Mouse (Mus musculus): ENCODE data around the gene Inca1. TPM values are rescaled to one million over a fixed set of nuclear protein-coding genes. Genes with fewer than 3 reads are reported as not detected.
A peak's percentile ranks its signal among the peaks of the same experiment; 100 is the strongest.

Gene Inca1
- polyA plus RNA-seq, 1 experiment from 2014 or later: 1.3 TPM

- Histone ChIP-seq H3K4me2 (ENCODE audit: low read depth, low read length) (no peak overlapping the region), H3K4me1 (ENCODE audit: control insufficient read depth, insufficient read depth, low read length) (no peaks in the 10 kb centered on the region), H3K27me3 (ENCODE audit: control insufficient read depth, insufficient read depth, low read length) (no peaks in the 10 kb centered on the region), H3K27ac (ENCODE audit: low read length) (no peak overlapping the region), H3K9ac (ENCODE audit: low read length) (no peak overlapping the region), H3K9me3 (replicated peaks; ENCODE audit: control insufficient read depth, low read length) (no peaks in the 10 kb centered on the region), H3K4me3 (replicated peaks; ENCODE audit: low read length) (no peak overlapping the region), H3K36me3 (ENCODE audit: control insufficient read depth, insufficient read depth, low read length) (peaks cover 9% of the 10 kb centered on the region; the same call in 1 of the 2 replicates)
- 64% methylated on average over 6 of the region's 6 CpGs for WGBS
- no peak for ATAC-seq (ENCODE audit: insufficient read depth, low FRiP score)
Measured at GRCm38 (mm10) chr11:70713222-70713621, 13.3 kb upstream of the Inca1 start.

GRCm38 (mm10) chr11:70711026-70711425 is 11.1 kb upstream of the Inca1 start:
- no peak overlapping the region for H3K4me3 ChIP-seq (replicated peaks; ENCODE audit: low read length)
- H3K27ac ChIP-seq (ENCODE audit: low read length): no peak overlapping the region
- peaks cover 15% of the 10 kb centered on the region for H3K36me3 ChIP-seq (ENCODE audit: control insufficient read depth, insufficient read depth, low read length)
- no peaks in the 10 kb centered on the region for H3K9me3 ChIP-seq (replicated peaks; ENCODE audit: control insufficient read depth, low read length)
- H3K9ac ChIP-seq (ENCODE audit: low read length): no peak overlapping the region
- no peaks in the 10 kb centered on the region for H3K27me3 ChIP-seq (ENCODE audit: control insufficient read depth, insufficient read depth, low read length)
- ATAC-seq (ENCODE audit: insufficient read depth, low FRiP score): no peak
- H3K4me2 ChIP-seq (ENCODE audit: low read depth, low read length): no peak overlapping the region
- 93% methylated on average over 10 of the region's 10 CpGs for WGBS
- H3K4me1 ChIP-seq (ENCODE audit: control insufficient read depth, insufficient read depth, low read length): no peaks in the 10 kb centered on the region

DNA sequence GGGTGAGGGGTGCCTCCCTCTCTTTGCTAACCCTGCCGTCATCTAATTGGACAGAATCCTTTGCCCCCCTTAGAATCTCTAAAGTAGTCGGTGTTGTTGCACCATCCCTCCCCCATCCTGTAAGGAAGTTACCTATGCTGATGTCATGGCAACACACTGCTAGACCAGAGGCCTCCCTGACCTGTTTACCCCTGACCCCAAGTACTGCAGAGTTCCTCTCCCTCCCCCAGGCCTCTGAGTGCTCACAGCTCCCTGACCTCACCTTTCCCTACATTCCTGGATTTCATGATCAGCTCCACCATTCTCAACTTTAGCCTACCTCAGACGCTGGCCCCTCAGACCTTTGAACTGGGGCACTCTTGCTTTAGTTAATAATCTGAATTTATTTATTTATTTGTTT is 6.2 kb upstream of the Inca1 start:
- Histone ChIP-seq H3K4me1 (ENCODE audit: control insufficient read depth, insufficient read depth, low read length) (peaks cover 17% of the 10 kb centered on the region), H3K9ac (ENCODE audit: low read length) (no peak overlapping the region), H3K9me3 (replicated peaks; ENCODE audit: control insufficient read depth, low read length) (no peaks in the 10 kb centered on the region), H3K4me3 (replicated peaks; ENCODE audit: low read length) (no peak overlapping the region), H3K36me3 (ENCODE audit: control insufficient read depth, insufficient read depth, low read length) (peaks cover 14% of the 10 kb centered on the region), H3K27ac (ENCODE audit: low read length) (no peak overlapping the region), H3K4me2 (ENCODE audit: low read depth, low read length) (no peak overlapping the region), H3K27me3 (ENCODE audit: control insufficient read depth, insufficient read depth, low read length) (no peaks in the 10 kb centered on the region)
- ATAC-seq (ENCODE audit: insufficient read depth, low FRiP score): no peak
- 65% methylated on average over 3 of the region's 3 CpGs for WGBS

GRCm38 (mm10) chr11:70702781-70703180 is 2.8 kb upstream of the Inca1 start:
- Histone ChIP-seq H3K9ac (ENCODE audit: low read length) (peak overlapping the region; percentile 61; the same call in 1 of the 2 replicates), H3K4me1 (ENCODE audit: control insufficient read depth, insufficient read depth, low read length) (peaks cover 22% of the 10 kb centered on the region), H3K27ac (ENCODE audit: low read length) (no peak overlapping the region), H3K9me3 (replicated peaks; ENCODE audit: control insufficient read depth, low read length) (no peaks in the 10 kb centered on the region), H3K27me3 (ENCODE audit: control insufficient read depth, insufficient read depth, low read length) (no peaks in the 10 kb centered on the region), H3K4me2 (ENCODE audit: low read depth, low read length) (no peak overlapping the region), H3K36me3 (ENCODE audit: control insufficient read depth, insufficient read depth, low read length) (peaks cover 9% of the 10 kb centered on the region; the same call in 1 of the 2 replicates), H3K4me3 (replicated peaks; ENCODE audit: low read length) (no peak overlapping the region)
- WGBS: 69% methylated on average over 6 of the region's 6 CpGs
- no peak for ATAC-seq (ENCODE audit: insufficient read depth, low FRiP score)

DNA sequence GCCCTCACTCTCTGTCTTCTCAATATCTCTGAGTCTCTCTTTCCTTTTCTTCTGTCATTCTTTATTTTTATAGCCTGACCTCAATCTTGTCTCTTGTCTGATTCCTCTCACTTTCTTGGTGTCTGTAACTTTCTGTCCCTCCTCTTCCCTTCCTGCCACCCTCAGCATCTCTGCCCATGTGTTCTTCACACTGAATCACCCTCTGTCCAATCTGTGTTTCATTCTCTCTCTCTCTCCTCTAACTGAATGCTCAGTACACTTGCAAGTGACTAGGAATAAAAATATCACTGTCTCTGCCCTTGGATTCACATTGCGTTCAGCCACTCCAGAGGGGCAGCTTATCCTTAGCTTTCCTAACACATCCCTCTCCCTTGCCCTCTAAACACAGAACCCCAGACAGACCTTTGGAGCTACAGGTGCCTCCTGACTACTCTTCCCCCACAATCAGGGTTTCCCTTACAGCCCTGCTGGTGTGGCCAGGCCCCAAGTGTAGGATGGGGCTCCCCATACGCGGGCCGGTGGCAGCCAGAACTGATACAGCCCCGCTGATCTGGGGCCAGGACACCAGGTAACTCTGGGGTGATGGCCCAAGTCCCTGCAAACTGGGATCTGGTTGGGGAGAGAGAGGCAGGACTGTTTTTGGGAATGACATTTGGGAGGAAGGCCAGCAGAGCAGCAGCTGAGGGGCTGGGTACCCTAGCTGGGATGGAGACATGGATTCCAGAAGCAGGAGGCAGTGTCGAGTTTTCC is 2.2 kb upstream of the Inca1 start:
- Histone ChIP-seq H3K27me3 (ENCODE audit: control insufficient read depth, insufficient read depth, low read length) (no peaks in the 10 kb centered on the region), H3K4me1 (ENCODE audit: control insufficient read depth, insufficient read depth, low read length) (peaks cover 22% of the 10 kb centered on the region), H3K9ac (ENCODE audit: low read length) (peak overlapping the region; percentile 61), H3K9me3 (replicated peaks; ENCODE audit: control insufficient read depth, low read length) (no peaks in the 10 kb centered on the region), H3K36me3 (ENCODE audit: control insufficient read depth, insufficient read depth, low read length) (peaks cover 8% of the 10 kb centered on the region; the same call in 1 of the 2 replicates), H3K4me2 (ENCODE audit: low read depth, low read length) (peak overlapping the region; percentile 66), H3K27ac (ENCODE audit: low read length) (0 out of 2 replicates have a peak overlapping the region, but pooled peaks have one; percentile 98), H3K4me3 (replicated peaks; ENCODE audit: low read length) (peak overlapping the region; percentile 95)
- no peak for ATAC-seq (ENCODE audit: insufficient read depth, low FRiP score)
- 78% methylated on average over 6 of the region's 6 CpGs for WGBS

DNA sequence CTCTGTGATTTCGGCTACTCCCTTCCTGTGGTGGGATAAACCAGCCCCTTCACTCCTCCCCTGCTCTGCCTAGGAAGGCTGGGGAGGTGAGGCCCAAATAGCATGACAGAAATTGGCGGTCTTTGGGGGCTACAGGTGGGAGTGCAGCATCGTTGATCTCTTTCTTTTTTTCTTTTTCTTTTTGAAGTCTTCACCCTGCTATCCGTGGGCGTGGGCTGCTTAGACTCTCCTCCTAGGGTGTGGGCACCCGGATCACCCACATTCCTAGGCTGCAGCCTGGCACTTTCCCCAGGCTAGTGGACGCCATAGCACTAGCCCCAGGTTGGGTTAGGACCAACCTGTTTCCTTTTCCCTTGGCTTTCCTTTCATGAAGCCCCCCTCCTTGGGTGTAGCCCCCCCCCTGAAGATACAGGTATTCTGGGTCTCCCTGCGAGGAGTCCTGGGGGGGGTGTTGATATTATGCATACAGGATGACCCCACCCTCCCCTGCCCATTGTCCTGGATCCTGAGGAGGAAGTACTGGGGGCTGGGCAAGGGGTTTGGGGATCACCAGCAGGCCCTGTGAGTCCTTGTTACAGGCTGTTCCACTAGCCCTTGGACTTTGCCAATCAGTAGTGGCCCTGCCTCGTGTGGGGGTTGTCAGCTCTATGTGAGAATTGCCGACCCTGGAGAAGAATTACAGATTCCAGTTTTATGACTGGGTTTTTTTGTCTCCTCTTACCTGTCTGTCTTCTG is 1.4 kb upstream of the Inca1 start:
- Histone ChIP-seq H3K27ac (ENCODE audit: low read length) (peak overlapping the region; percentile 98; the same call in 1 of the 2 replicates), H3K9ac (ENCODE audit: low read length) (peak overlapping the region; percentile 95)
- no peak for ATAC-seq (ENCODE audit: insufficient read depth, low FRiP score)

DNA sequence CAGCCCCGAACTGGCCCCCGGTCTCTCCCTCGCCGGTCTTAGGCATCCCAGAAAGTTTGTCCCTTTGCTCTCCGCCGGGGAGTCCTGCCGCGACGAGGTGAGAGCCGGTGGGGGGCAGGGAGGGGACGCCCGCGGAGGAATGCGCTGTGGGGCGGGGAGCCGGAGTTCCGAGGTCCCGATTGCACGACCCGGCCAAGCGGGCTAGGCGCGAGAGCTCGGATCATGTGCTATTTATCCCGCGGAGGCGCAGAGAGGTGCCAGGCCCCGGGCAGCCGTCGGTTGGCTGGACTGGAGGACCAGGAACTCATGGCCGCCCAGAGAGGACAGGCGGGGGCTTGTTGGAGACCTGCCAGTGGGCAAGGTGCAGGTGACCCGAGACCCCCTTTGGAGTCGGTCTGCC is 658 bp upstream of the Inca1 start:
- Histone ChIP-seq H3K27me3 (ENCODE audit: control insufficient read depth, insufficient read depth, low read length) (no peaks in the 10 kb centered on the region), H3K4me2 (ENCODE audit: low read depth, low read length) (peak overlapping the region; percentile 66)

More for the DNA sequence above, 1.4 kb upstream of the Inca1 start:
- peak overlapping the region; percentile 66 for H3K4me2 ChIP-seq (ENCODE audit: low read depth, low read length)
- WGBS: 8% methylated on average over 10 of the region's 10 CpGs
- H3K9me3 ChIP-seq (replicated peaks; ENCODE audit: control insufficient read depth, low read length): no peaks in the 10 kb centered on the region
- peaks cover 22% of the 10 kb centered on the region for H3K4me1 ChIP-seq (ENCODE audit: control insufficient read depth, insufficient read depth, low read length)
- no peaks in the 10 kb centered on the region for H3K27me3 ChIP-seq (ENCODE audit: control insufficient read depth, insufficient read depth, low read length)
- 0 out of 2 replicates have a peak, but pooled peaks cover 4% of the 10 kb centered on the region for H3K36me3 ChIP-seq (ENCODE audit: control insufficient read depth, insufficient read depth, low read length)
- H3K4me3 ChIP-seq (replicated peaks; ENCODE audit: low read length): peak overlapping the region; percentile 95

DNA sequence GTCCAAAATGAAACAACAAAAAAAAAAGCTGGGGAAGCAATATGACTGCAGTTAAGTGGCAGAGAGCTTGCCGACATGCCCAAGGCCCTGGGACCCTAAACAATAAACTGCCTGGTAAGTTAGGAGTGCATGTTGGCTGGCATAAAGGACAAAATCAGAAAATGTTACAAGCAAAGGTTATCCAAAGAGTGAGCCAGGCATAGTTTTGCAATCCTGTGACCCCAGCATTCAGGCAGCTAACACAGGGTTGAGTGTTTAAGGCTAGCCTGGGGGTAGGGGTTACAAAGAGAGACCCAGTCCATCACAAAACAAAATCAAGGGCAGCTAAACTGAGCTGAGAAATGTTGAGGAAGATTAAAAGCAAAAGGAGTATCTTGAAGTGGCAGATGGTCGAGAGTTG is 904 bp downstream of the Inca1 start:
- no peaks in the 10 kb centered on the region for H3K27me3 ChIP-seq (ENCODE audit: control insufficient read depth, insufficient read depth, low read length)
- no peak overlapping the region for H3K27ac ChIP-seq (ENCODE audit: low read length)
- no peaks in the 10 kb centered on the region for H3K9me3 ChIP-seq (replicated peaks; ENCODE audit: control insufficient read depth, low read length)
- ATAC-seq (ENCODE audit: insufficient read depth, low FRiP score): no peak
- H3K4me2 ChIP-seq (ENCODE audit: low read depth, low read length): no peak overlapping the region
- H3K9ac ChIP-seq (ENCODE audit: low read length): no peak overlapping the region
- 86% methylated on average over 2 of the region's 2 CpGs for WGBS
- H3K4me1 ChIP-seq (ENCODE audit: control insufficient read depth, insufficient read depth, low read length): peaks cover 22% of the 10 kb centered on the region
- H3K36me3 ChIP-seq (ENCODE audit: control insufficient read depth, insufficient read depth, low read length): no peaks in the 10 kb centered on the region
- H3K4me3 ChIP-seq (replicated peaks; ENCODE audit: low read length): no peak overlapping the region

More for the DNA sequence above, 658 bp upstream of the Inca1 start:
- peak overlapping the region; percentile 95 for H3K9ac ChIP-seq (ENCODE audit: low read length)
- H3K27ac ChIP-seq (ENCODE audit: low read length): peak overlapping the region; percentile 98
- H3K4me3 ChIP-seq (replicated peaks; ENCODE audit: low read length): peak overlapping the region; percentile 95
- ATAC-seq (ENCODE audit: insufficient read depth, low FRiP score): peak; percentile 52
- H3K4me1 ChIP-seq (ENCODE audit: control insufficient read depth, insufficient read depth, low read length): peaks cover 22% of the 10 kb centered on the region
- WGBS: under 1% methylated on average over 34 of the region's 34 CpGs
- H3K36me3 ChIP-seq (ENCODE audit: control insufficient read depth, insufficient read depth, low read length): no peaks in the 10 kb centered on the region
- H3K9me3 ChIP-seq (replicated peaks; ENCODE audit: control insufficient read depth, low read length): no peaks in the 10 kb centered on the region

DNA sequence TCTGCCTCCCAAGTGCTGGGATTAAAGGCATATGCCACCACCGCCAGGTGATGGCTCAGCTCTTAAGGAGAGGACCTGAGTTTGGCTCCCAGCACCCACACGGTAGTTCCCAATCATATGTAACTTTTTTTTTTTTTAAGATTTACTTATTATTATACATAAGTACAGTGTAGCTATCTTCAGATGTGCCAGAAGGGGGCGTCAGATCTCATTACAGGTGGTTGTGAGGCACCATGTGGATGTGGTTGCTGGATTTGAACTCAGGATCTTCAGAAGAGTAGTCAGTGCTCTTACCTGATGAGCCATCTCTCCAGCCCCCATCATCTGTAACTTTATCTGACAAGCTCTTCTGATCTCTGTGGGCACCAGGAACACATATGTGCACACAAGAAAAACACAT is 2.6 kb downstream of the Inca1 start:
- ATAC-seq (ENCODE audit: insufficient read depth, low FRiP score): no peak
- no peak overlapping the region for H3K4me3 ChIP-seq (replicated peaks; ENCODE audit: low read length)
- 74% methylated on average over 3 of the region's 3 CpGs for WGBS

More for the DNA sequence above, 2.6 kb downstream of the Inca1 start:
- Histone ChIP-seq H3K27ac (ENCODE audit: low read length) (no peak overlapping the region), H3K36me3 (ENCODE audit: control insufficient read depth, insufficient read depth, low read length) (no peaks in the 10 kb centered on the region), H3K9me3 (replicated peaks; ENCODE audit: control insufficient read depth, low read length) (no peaks in the 10 kb centered on the region), H3K4me1 (ENCODE audit: control insufficient read depth, insufficient read depth, low read length) (peaks cover 17% of the 10 kb centered on the region), H3K9ac (ENCODE audit: low read length) (no peak overlapping the region), H3K27me3 (ENCODE audit: control insufficient read depth, insufficient read depth, low read length) (no peaks in the 10 kb centered on the region), H3K4me2 (ENCODE audit: low read depth, low read length) (no peak overlapping the region)

Measured in stomach, embryonic 16.5 days (tissue).